Mouse (Mus musculus) neural tube, embryonic 10.5 days (tissue): ENCODE measurements around the gene Rgs3.

Source experiments
- DNase-seq: peaks from one replicate; pipeline ENCODE4 v3.0.0-alpha.2; 2017; ENCODE audit warnings: low spot score; ENCODE audit errors: extremely low spot score

The Rgs3 gene

GRCm38 (mm10) chr4:62685268-62685667, 125.6 kb downstream of the Rgs3 start:
- DNase-seq: no peak

GRCm38 (mm10) chr4:62686769-62687168, 127.1 kb downstream of the Rgs3 start:
- no peak for DNase-seq

GRCm38 (mm10) chr4:62688142-62688541, 128.5 kb downstream of the Rgs3 start:
- DNase-seq: no peak

GRCm38 (mm10) chr4:62690997-62691396, 131.3 kb downstream of the Rgs3 start:
- no peak for DNase-seq

GRCm38 (mm10) chr4:62691625-62692024, 132.0 kb downstream of the Rgs3 start:
- DNase-seq: no peak

GRCm38 (mm10) chr4:62693839-62694238, 134.2 kb downstream of the Rgs3 start:
- peak; percentile 61 for DNase-seq

GRCm38 (mm10) chr4:62694703-62695439, 135.2 kb downstream of the Rgs3 start:
- no peak for DNase-seq

- no peak for DNase-seq
These were observed 135.9 kb downstream of the Rgs3 start for GRCm38 (mm10) chr4:62695523-62695922.

- peak; percentile 57 for DNase-seq
These were observed 136.3 kb downstream of the Rgs3 start for GRCm38 (mm10) chr4:62695946-62696345.

- no peak for DNase-seq
These were observed 137.2 kb downstream of the Rgs3 start for GRCm38 (mm10) chr4:62696699-62697404.

GRCm38 (mm10) chr4:62697469-62697868, 137.8 kb downstream of the Rgs3 start:
- peak; percentile 84 for DNase-seq

- no peak for DNase-seq
These were observed 138.9 kb downstream of the Rgs3 start for GRCm38 (mm10) chr4:62698521-62698920.

GRCm38 (mm10) chr4:62699191-62699812, 139.7 kb downstream of the Rgs3 start:
- DNase-seq: peak; percentile 89

- no peak for DNase-seq
These were observed 140.8 kb downstream of the Rgs3 start for GRCm38 (mm10) chr4:62700426-62700825.

- DNase-seq: no peak
These were observed 143.5 kb downstream of the Rgs3 start for GRCm38 (mm10) chr4:62703151-62703550.

GRCm38 (mm10) chr4:62704204-62704603, 144.6 kb downstream of the Rgs3 start:
- no peak for DNase-seq

GRCm38 (mm10) chr4:62705013-62705412, 145.4 kb downstream of the Rgs3 start:
- no peak for DNase-seq

GRCm38 (mm10) chr4:62705749-62706148, 146.1 kb downstream of the Rgs3 start:
- no peak for DNase-seq

- no peak for DNase-seq
These were observed 148.4 kb downstream of the Rgs3 start for GRCm38 (mm10) chr4:62708084-62708483.

- no peak for DNase-seq
These were observed 149.3 kb downstream of the Rgs3 start for GRCm38 (mm10) chr4:62708994-62709393.

GRCm38 (mm10) chr4:62709448-62709847, 149.8 kb downstream of the Rgs3 start:
- DNase-seq: no peak

GRCm38 (mm10) chr4:62711159-62711558, 151.5 kb downstream of the Rgs3 start:
- no peak for DNase-seq
